In genomic region chr7:4928323-4928722, GRCm38 (mm10) we compare ENCODE assay signal across 21 mouse cellular contexts. TPM values are rescaled to one million over a fixed set of nuclear protein-coding genes. Genes with fewer than 3 reads are reported as not detected.
DNase-seq lines count a peak whose midpoint lies in the region; ATAC-seq lines count a peak whose summit lies in the region.
"Had no signal": no experiment of that assay in that cellular context is flagged by ENCODE, and none has a peak within 500 bp of the region (broad histone marks: within the 10 kb centered on the region; RNA-seq: fewer than 3 reads in every experiment).

No protein-coding gene starts in this region.

- no peaks in the 10 kb centered on the region for H3K9me3 ChIP-seq in kidney, embryonic 14.5 days (ENCODE audit: control insufficient read depth, low read length)
- no peaks in the 10 kb centered on the region for H3K9me3 ChIP-seq in neural tube, embryonic 12.5 days
- H3K9me3 ChIP-seq: embryonic facial prominence, embryonic 15.5 days; heart, embryonic 12.5 days; midbrain, embryonic 13.5 days had no signal

- peak; percentile 2 for DNase-seq in adrenal gland, postnatal 10 days
- DNase-seq in adrenal gland, postnatal 36 days: no peak
- DNase-seq in kidney, adult 9 months: no peak
- DNase-seq in neural tube, embryonic 10.5 days (ENCODE audit: extremely low spot score, low spot score): no peak
- no peak for DNase-seq in left cerebral cortex, adult 8-10 months (ENCODE audit: low spot score in 2 of 2)
- no peak for DNase-seq in frontal cortex, postnatal 10 days (ENCODE audit: low spot score in 2 of 2)
- DNase-seq: adrenal gland, adult 2 months; cerebellum, postnatal 10 days; liver, postnatal 0 days; thymus, postnatal 14 days had no signal

- peaks cover 39% of the 10 kb centered on the region for H3K4me1 ChIP-seq in kidney, embryonic 14.5 days (ENCODE audit: control insufficient read depth, insufficient read depth, low read length)
- H3K4me1 ChIP-seq in neural tube, embryonic 12.5 days: peaks cover 44% of the 10 kb centered on the region

- H3K36me3 ChIP-seq in kidney, embryonic 14.5 days (ENCODE audit: control insufficient read depth, insufficient read depth, low read length): no peaks in the 10 kb centered on the region
- H3K36me3 ChIP-seq in neural tube, embryonic 12.5 days: no peaks in the 10 kb centered on the region
- H3K36me3 ChIP-seq: embryonic facial prominence, embryonic 15.5 days; heart, embryonic 12.5 days; midbrain, embryonic 13.5 days had no signal

- no peaks in the 10 kb centered on the region for H3K27me3 ChIP-seq in kidney, embryonic 14.5 days (ENCODE audit: control insufficient read depth, insufficient read depth, low read length)
- no peaks in the 10 kb centered on the region for H3K27me3 ChIP-seq in neural tube, embryonic 12.5 days (replicated peaks)
- H3K27me3 ChIP-seq: embryonic facial prominence, embryonic 15.5 days; midbrain, embryonic 13.5 days had no signal

- H3K9ac ChIP-seq in kidney, embryonic 14.5 days (ENCODE audit: low read depth, low read length): peak overlapping the region; percentile 44; the same call in 1 of the 2 replicates
- H3K9ac ChIP-seq in neural tube, embryonic 12.5 days: peak overlapping the region; percentile 36; the same call in 1 of the 2 replicates
- H3K9ac ChIP-seq: embryonic facial prominence, embryonic 15.5 days; heart, embryonic 12.5 days; liver, postnatal 0 days; midbrain, embryonic 13.5 days had no signal

- 48% methylated on average over 17 of the region's 17 CpGs for WGBS in kidney, embryonic 14.5 days
- WGBS in neural tube, embryonic 12.5 days: 73% methylated on average over 17 of the region's 17 CpGs

- no peak overlapping the region for H3K27ac ChIP-seq in kidney, embryonic 14.5 days (ENCODE audit: low read depth, low read length)
- no peak overlapping the region for H3K27ac ChIP-seq in neural tube, embryonic 12.5 days
- H3K27ac ChIP-seq: embryonic facial prominence, embryonic 15.5 days; midbrain, embryonic 13.5 days had no signal

- H3K4me3 ChIP-seq in kidney, embryonic 14.5 days (ENCODE audit: low read length): no peak overlapping the region
- H3K4me3 ChIP-seq in neural tube, embryonic 12.5 days: no peak overlapping the region
- H3K4me3 ChIP-seq: embryonic facial prominence, embryonic 15.5 days; heart, embryonic 12.5 days; midbrain, embryonic 13.5 days had no signal

- no peak for ATAC-seq in kidney, embryonic 14.5 days (ENCODE audit: low FRiP score, low TSS enrichment)
- ATAC-seq in neural tube, embryonic 12.5 days (ENCODE audit: low FRiP score, low read depth): no peak
- ATAC-seq: forebrain, embryonic 16.5 days; liver, postnatal 0 days; midbrain, embryonic 13.5 days had no signal

- no peak overlapping the region; the same call in 1 of the 2 replicates for H3K4me2 ChIP-seq in kidney, embryonic 14.5 days (replicated peaks; ENCODE audit: low read depth, low read length)
- H3K4me2 ChIP-seq in neural tube, embryonic 12.5 days (replicated peaks): no peak overlapping the region
- H3K4me2 ChIP-seq: embryonic facial prominence, embryonic 15.5 days; heart, embryonic 12.5 days; midbrain, embryonic 13.5 days had no signal

RNA-seq across cellular contexts. Expression of gene Ssc5d, which starts 2.7 kb away (rescaled TPM):
- 1 to 10 TPM; 5.9 to 6.9 TPM for total RNA-seq in adrenal gland, postnatal 10 days (2021)
- 1 to 10 TPM; 1.7 to 2.7 TPM for total RNA-seq in adrenal gland, postnatal 36 days (2021)
- 1.1 and 2.5 TPM in 2 replicates for polyA plus RNA-seq in kidney, embryonic 14.5 days (2014; fragmentation: Nextera tagmentation; extraction: Ambion mirVana)
- polyA plus RNA-seq in neural tube, embryonic 12.5 days (2016; fragmentation: Nextera tagmentation; extraction: Ambion mirVana): 2.5 and 3.0 TPM in 2 replicates
- total RNA-seq in left cerebral cortex, adult 8-10 months (2022): 1 to 10 TPM; 2.1 to 3.5 (median 2.6) TPM
- total RNA-seq: megakaryocyte, adult 5-6 weeks had no signal

RNA-seq across cellular contexts. Expression of gene Nat14, which starts 6.5 kb away (rescaled TPM):
- total RNA-seq in adrenal gland, postnatal 10 days (2021): 1 to 10 TPM; 5.5 to 8.5 TPM
- total RNA-seq in adrenal gland, postnatal 36 days (2021): 10 to 100 TPM in 1 of 2 experiments, 1 to 10 TPM in 1; 7.1 to 11.5 TPM
- polyA plus RNA-seq in kidney, embryonic 14.5 days (2014; fragmentation: Nextera tagmentation; extraction: Ambion mirVana): 3.1 and 3.6 TPM in 2 replicates
- 13.0 and 13.7 TPM in 2 replicates for polyA plus RNA-seq in neural tube, embryonic 12.5 days (2016; fragmentation: Nextera tagmentation; extraction: Ambion mirVana)
- total RNA-seq in left cerebral cortex, adult 8-10 months (2022): 100 to 1,000 TPM in 1 of 4 experiments, 10 to 100 TPM in 3; 94.7 to 100 (median 95.8) TPM
- total RNA-seq: granulocyte monocyte progenitor cell, adult 5-6 weeks had no signal

RNA-seq across cellular contexts. Expression of gene Zfp628, which starts 13.3 kb away (rescaled TPM):
- 10 to 100 TPM; 14.7 to 16.4 TPM for total RNA-seq in adrenal gland, postnatal 10 days (2021)
- total RNA-seq in adrenal gland, postnatal 36 days (2021): 10 to 100 TPM; 13.7 to 15.5 TPM
- polyA plus RNA-seq in kidney, embryonic 14.5 days (2014; fragmentation: Nextera tagmentation; extraction: Ambion mirVana): 4.5 and 5.2 TPM in 2 replicates
- polyA plus RNA-seq in neural tube, embryonic 12.5 days (2016; fragmentation: Nextera tagmentation; extraction: Ambion mirVana): 4.4 and 4.5 TPM in 2 replicates
- total RNA-seq in left cerebral cortex, adult 8-10 months (2022): 10 to 100 TPM; 14.7 to 16.8 (median 15.5) TPM

RNA-seq across cellular contexts. Expression of gene Gm36210, which starts 22.0 kb away (rescaled TPM):
- total RNA-seq in adrenal gland, postnatal 10 days (2021): not detected
- not detected for total RNA-seq in adrenal gland, postnatal 36 days (2021)
- polyA plus RNA-seq in kidney, embryonic 14.5 days (2014; fragmentation: Nextera tagmentation; extraction: Ambion mirVana): 0.22 TPM in 1 of 2 replicates, not detected in the other
- 0.29 TPM in 1 of 2 replicates, not detected in the other for polyA plus RNA-seq in neural tube, embryonic 12.5 days (2016; fragmentation: Nextera tagmentation; extraction: Ambion mirVana)
- under 1 TPM in 3 of 4 experiments, not detected in 1; 0.48 to 0.65 (median 0.51) TPM for total RNA-seq in left cerebral cortex, adult 8-10 months (2022)
- total RNA-seq: granulocyte monocyte progenitor cell, adult 5-6 weeks; heart, postnatal 25 days; liver, adult 2 months; megakaryocyte, adult 5-6 weeks had no signal
- polyA plus RNA-seq: adrenal gland, adult 2 months; embryonic facial prominence, embryonic 15.5 days; liver, postnatal 0 days had no signal

RNA-seq across cellular contexts. Expression of gene Sbk2, which starts 35.9 kb away (rescaled TPM):
- 1 to 10 TPM; 1.6 to 3.1 TPM for total RNA-seq in adrenal gland, postnatal 10 days (2021)
- under 1 TPM; 0.36 to 0.89 TPM for total RNA-seq in adrenal gland, postnatal 36 days (2021)
- polyA plus RNA-seq in kidney, embryonic 14.5 days (2014; fragmentation: Nextera tagmentation; extraction: Ambion mirVana): 0.43 TPM in 1 of 2 replicates, not detected in the other
- 0.13 TPM in 2 replicates for polyA plus RNA-seq in neural tube, embryonic 12.5 days (2016; fragmentation: Nextera tagmentation; extraction: Ambion mirVana)
- under 1 TPM; 0.16 to 0.68 (median 0.26) TPM for total RNA-seq in left cerebral cortex, adult 8-10 months (2022)
- total RNA-seq: granulocyte monocyte progenitor cell, adult 5-6 weeks; liver, adult 2 months; megakaryocyte, adult 5-6 weeks had no signal
- polyA plus RNA-seq: forebrain, embryonic 16.5 days; liver, adult 2 months; liver, postnatal 0 days; neural tube, embryonic 14.5 days had no signal

Comparison
In these comparisons a context has a peak if more than half of its experiments do, and no peak if none do; other contexts are left out.
1. RNA of gene Nat14, which starts 6.5 kb away (total RNA-seq): 94.7 to 100 TPM in left cerebral cortex, adult 8-10 months; 7.1 to 11.5 TPM in adrenal gland, postnatal 36 days and 5.5 to 8.5 TPM in adrenal gland, postnatal 10 days; every median in the first group is over 4 times any median in the second.